Mouse (Mus musculus) c-Kit-negative CD71-positive TER-119-positive erythroid progenitor cells, embryonic 14.5 days (primary cell): ENCODE data around the gene 4930579F01Rik.

Experiments used
- DNase-seq: peaks from one replicate; pipeline ENCODE4 v3.0.0-alpha.2; 2013; ENCODE audit warnings: low read depth, low spot score

Gene 4930579F01Rik

GRCm38 (mm10) chr3:138216091-138216490 is 22.5 kb upstream of the 4930579F01Rik start:
- no peak for DNase-seq

GRCm38 (mm10) chr3:138215395-138215989 is 21.9 kb upstream of the 4930579F01Rik start:
- DNase-seq = no peak

GRCm38 (mm10) chr3:138212431-138212951 is 18.9 kb upstream of the 4930579F01Rik start:
- DNase-seq = no peak

- DNase-seq = no peak
Measured at GRCm38 (mm10) chr3:138210432-138211075, 16.9 kb upstream of the 4930579F01Rik start.

- no peak for DNase-seq
Measured at GRCm38 (mm10) chr3:138208821-138209220, 15.2 kb upstream of the 4930579F01Rik start.

GRCm38 (mm10) chr3:138198722-138199068 is 5.1 kb upstream of the 4930579F01Rik start:
- no peak for DNase-seq

GRCm38 (mm10) chr3:138197973-138198721 is 4.5 kb upstream of the 4930579F01Rik start:
- DNase-seq = peak; percentile 58

- DNase-seq = no peak
Measured at GRCm38 (mm10) chr3:138197556-138197955, 3.9 kb upstream of the 4930579F01Rik start.

GRCm38 (mm10) chr3:138197093-138197492 is 3.5 kb upstream of the 4930579F01Rik start:
- DNase-seq = no peak

- DNase-seq = no peak
Measured at GRCm38 (mm10) chr3:138192260-138192659, 1.4 kb downstream of the 4930579F01Rik start.

- no peak for DNase-seq
Measured at GRCm38 (mm10) chr3:138185995-138186930, 7.4 kb downstream of the 4930579F01Rik start.

GRCm38 (mm10) chr3:138185290-138185689 is 8.3 kb downstream of the 4930579F01Rik start:
- no peak for DNase-seq

GRCm38 (mm10) chr3:138183371-138183770 is 10.3 kb downstream of the 4930579F01Rik start:
- DNase-seq = no peak

GRCm38 (mm10) chr3:138182019-138182418 is 11.6 kb downstream of the 4930579F01Rik start:
- DNase-seq = no peak

GRCm38 (mm10) chr3:138175551-138175950 is 18.1 kb downstream of the 4930579F01Rik start:
- DNase-seq = no peak

GRCm38 (mm10) chr3:138173291-138173690 is 20.3 kb downstream of the 4930579F01Rik start:
- no peak for DNase-seq

- no peak for DNase-seq
Measured at GRCm38 (mm10) chr3:138162553-138163183, 31.0 kb downstream of the 4930579F01Rik start.

GRCm38 (mm10) chr3:138161623-138162022 is 32.0 kb downstream of the 4930579F01Rik start:
- DNase-seq = no peak

GRCm38 (mm10) chr3:138156651-138157050 is 37.0 kb downstream of the 4930579F01Rik start:
- DNase-seq = no peak

- DNase-seq = no peak
Measured at GRCm38 (mm10) chr3:138155062-138155461, 38.6 kb downstream of the 4930579F01Rik start.

- no peak for DNase-seq
Measured at GRCm38 (mm10) chr3:138148811-138149210, 44.8 kb downstream of the 4930579F01Rik start.
